Mouse (Mus musculus): Measurements from ENCODE around the gene Stat1. TPM values are rescaled to one million over a fixed set of nuclear protein-coding genes. Genes with fewer than 3 reads are reported as not detected.

The Stat1 gene
- polyA plus RNA-seq, 1 experiment from 2014 or later = 212 TPM

GRCm38 (mm10) chr1:52131787-52132377 is 12.6 kb downstream of the Stat1 start:
- DNase-seq (ENCODE audit: low spot score) = no peak

- no peak for DNase-seq (ENCODE audit: low spot score)
These were observed 14.0 kb downstream of the Stat1 start for GRCm38 (mm10) chr1:52133254-52133653.

GRCm38 (mm10) chr1:52137292-52137691 is 18.1 kb downstream of the Stat1 start:
- DNase-seq (ENCODE audit: low spot score) = no peak

GRCm38 (mm10) chr1:52140534-52140933 is 21.3 kb downstream of the Stat1 start:
- DNase-seq (ENCODE audit: low spot score) = no peak

- no peak for DNase-seq (ENCODE audit: low spot score)
These were observed 22.2 kb downstream of the Stat1 start for GRCm38 (mm10) chr1:52141482-52141881.

GRCm38 (mm10) chr1:52142117-52142516 is 22.9 kb downstream of the Stat1 start:
- DNase-seq (ENCODE audit: low spot score) = no peak

- no peak for DNase-seq (ENCODE audit: low spot score)
These were observed 24.0 kb downstream of the Stat1 start for GRCm38 (mm10) chr1:52143191-52143590.

GRCm38 (mm10) chr1:52143596-52144156 is 24.4 kb downstream of the Stat1 start:
- no peak for DNase-seq (ENCODE audit: low spot score)

- DNase-seq (ENCODE audit: low spot score) = no peak
These were observed 25.7 kb downstream of the Stat1 start for GRCm38 (mm10) chr1:52144907-52145306.

- DNase-seq (ENCODE audit: low spot score) = peak; percentile 85
These were observed 27.2 kb downstream of the Stat1 start for GRCm38 (mm10) chr1:52146214-52146970.

GRCm38 (mm10) chr1:52147431-52147830 is 28.2 kb downstream of the Stat1 start:
- no peak for DNase-seq (ENCODE audit: low spot score)

- DNase-seq (ENCODE audit: low spot score) = no peak
These were observed 28.9 kb downstream of the Stat1 start for GRCm38 (mm10) chr1:52148178-52148577.

- peak; percentile 61 for DNase-seq (ENCODE audit: low spot score)
These were observed 29.5 kb downstream of the Stat1 start for GRCm38 (mm10) chr1:52148696-52149095.

GRCm38 (mm10) chr1:52149934-52150346 is 30.7 kb downstream of the Stat1 start:
- DNase-seq (ENCODE audit: low spot score) = peak; percentile 80

- peak; percentile 91 for DNase-seq (ENCODE audit: low spot score)
These were observed 31.4 kb downstream of the Stat1 start for GRCm38 (mm10) chr1:52150676-52151075.

GRCm38 (mm10) chr1:52151166-52151565 is 31.9 kb downstream of the Stat1 start:
- no peak for DNase-seq (ENCODE audit: low spot score)

GRCm38 (mm10) chr1:52152369-52152768 is 33.1 kb downstream of the Stat1 start:
- DNase-seq (ENCODE audit: low spot score) = no peak

GRCm38 (mm10) chr1:52152936-52153335 is 33.7 kb downstream of the Stat1 start:
- DNase-seq (ENCODE audit: low spot score) = no peak

GRCm38 (mm10) chr1:52154890-52155289 is 35.6 kb downstream of the Stat1 start:
- no peak for DNase-seq (ENCODE audit: low spot score)

GRCm38 (mm10) chr1:52156351-52156750 is 37.1 kb downstream of the Stat1 start:
- DNase-seq (ENCODE audit: low spot score) = no peak

- no peak for DNase-seq (ENCODE audit: low spot score)
These were observed 38.8 kb downstream of the Stat1 start for GRCm38 (mm10) chr1:52158040-52158439.

- DNase-seq (ENCODE audit: low spot score) = no peak
These were observed 39.5 kb downstream of the Stat1 start for GRCm38 (mm10) chr1:52158490-52159381.

Data from thymus, postnatal 0 days (tissue).